Mouse (Mus musculus) hindbrain, embryonic 13.5 days (tissue): ENCODE measurements at regions not wholly inside any gene's neighbourhood (a gene's known extent, or its start where the extent isn't known, plus 50 kb on each side); places are given as distances from the start of the nearest gene placed in this dataset.

ENCODE experiments used
- ATAC-seq: fragments of 200-750 bp; cut with Nextera tagmentation; 2 replicates; pipeline ENCODE4 v1.8.0; 2017; ENCODE audit warnings: moderate TSS enrichment; ENCODE audit not compliant: low FRiP score
- H3K27ac ChIP-seq: fragments of 300-500 bp; sonication (generic); 2 replicates; pipeline ENCODE4 v1.5.1; 2015; ENCODE audit warnings: inconsistent platforms, mild to moderate bottlenecking, moderate library complexity
- H3K27me3 ChIP-seq: fragments of 300-500 bp; sonication (generic); 2 replicates; pipeline ENCODE4 v1.6.1; 2015; ENCODE audit warnings: mild to moderate bottlenecking, inconsistent platforms
- H3K36me3 ChIP-seq: fragments of 300-500 bp; sonication (generic); 2 replicates; pipeline ENCODE4 v1.6.1; 2015; ENCODE audit warnings: mild to moderate bottlenecking, inconsistent platforms
- H3K4me1 ChIP-seq: fragments of 300-500 bp; sonication (generic); replicated peaks from 2 replicates; pipeline ENCODE4 v1.6.1; 2015; ENCODE audit warnings: inconsistent platforms
- H3K4me2 ChIP-seq: fragments of 300-500 bp; sonication (generic); 2 replicates; pipeline ENCODE4 v1.6.1; 2015; ENCODE audit warnings: inconsistent platforms, mild to moderate bottlenecking, moderate library complexity
- H3K4me3 ChIP-seq: fragments of 300-500 bp; sonication (generic); 2 replicates; pipeline ENCODE4 v1.5.1; 2015; ENCODE audit warnings: mild to moderate bottlenecking, inconsistent platforms
- H3K9ac ChIP-seq: fragments of 300-500 bp; sonication (generic); 2 replicates; pipeline ENCODE4 v1.6.1; 2015; ENCODE audit warnings: mild to moderate bottlenecking, inconsistent platforms
- H3K9me3 ChIP-seq: fragments of 300-500 bp; sonication (generic); 2 replicates; pipeline ENCODE4 v1.6.1; 2016; ENCODE audit warnings: inconsistent platforms
- WGBS: fragments of 180-500 bp; shearing (Covaris S2); methylation state at CpG from one replicate; pipeline ENCODE4 v1.1.7; 2015; 5-methylcytosine and 5-hydroxymethylcytosine counted together

- Histone ChIP-seq H3K36me3 (no peaks in the 10 kb centered on the region), H3K27me3 (no peaks in the 10 kb centered on the region), H3K9ac (no peak overlapping the region), H3K9me3 (0 out of 2 replicates have a peak, but pooled peaks cover 5% of the 10 kb centered on the region), H3K4me1 (no peaks in the 10 kb centered on the region), H3K4me2 (no peak overlapping the region), H3K27ac (peak overlapping the region; percentile 60; the same call in 1 of the 2 replicates), H3K4me3 (no peak overlapping the region)
- no peak for ATAC-seq
- WGBS, result 74% methylated on average over 21 of the region's 21 CpGs
These were observed 105.2 kb upstream of the Supt20 start for GRCm38 (mm10) chr3:54587127-54587995.

GRCm38 (mm10) chr3:54588198-54588597, 104.4 kb upstream of the Supt20 start:
- Histone ChIP-seq H3K4me2 (no peak overlapping the region), H3K27me3 (no peaks in the 10 kb centered on the region), H3K36me3 (no peaks in the 10 kb centered on the region), H3K9me3 (0 out of 2 replicates have a peak, but pooled peaks cover 5% of the 10 kb centered on the region), H3K4me1 (no peaks in the 10 kb centered on the region), H3K9ac (no peak overlapping the region), H3K27ac (no peak overlapping the region), H3K4me3 (no peak overlapping the region)
- WGBS, result 50% methylated on average over 5 of the region's 5 CpGs
- no peak for ATAC-seq

GRCm38 (mm10) chr3:54589976-54590375, 102.6 kb upstream of the Supt20 start:
- H3K4me2 ChIP-seq, result no peak overlapping the region

GRCm38 (mm10) chr3:54591160-54591559, 101.4 kb upstream of the Supt20 start:
- no peak overlapping the region for H3K4me3 ChIP-seq
- H3K27me3 ChIP-seq, result no peaks in the 10 kb centered on the region
- H3K27ac ChIP-seq, result no peak overlapping the region
- H3K9ac ChIP-seq, result no peak overlapping the region
- no peak overlapping the region for H3K4me2 ChIP-seq
- H3K4me1 ChIP-seq, result no peaks in the 10 kb centered on the region
- 0 out of 2 replicates have a peak, but pooled peaks cover 5% of the 10 kb centered on the region for H3K9me3 ChIP-seq
- ATAC-seq, result no peak
- 69% methylated on average over 3 of the region's 3 CpGs for WGBS
- H3K36me3 ChIP-seq, result no peaks in the 10 kb centered on the region

More at GRCm38 (mm10) chr3:54589976-54590375, 102.6 kb upstream of the Supt20 start:
- no peak for ATAC-seq
- Histone ChIP-seq H3K27ac (no peak overlapping the region), H3K4me3 (no peak overlapping the region), H3K36me3 (no peaks in the 10 kb centered on the region), H3K27me3 (no peaks in the 10 kb centered on the region), H3K9me3 (0 out of 2 replicates have a peak, but pooled peaks cover 5% of the 10 kb centered on the region), H3K9ac (no peak overlapping the region), H3K4me1 (no peaks in the 10 kb centered on the region)
- 85% methylated on average over 9 of the region's 9 CpGs for WGBS

GRCm38 (mm10) chr3:54592064-54592463, 100.5 kb upstream of the Supt20 start:
- 0 out of 2 replicates have a peak, but pooled peaks cover 5% of the 10 kb centered on the region for H3K9me3 ChIP-seq
- H3K4me3 ChIP-seq, result no peak overlapping the region
- H3K4me2 ChIP-seq, result no peak overlapping the region
- no peaks in the 10 kb centered on the region for H3K36me3 ChIP-seq
- H3K27ac ChIP-seq, result no peak overlapping the region
- H3K4me1 ChIP-seq, result no peaks in the 10 kb centered on the region
- 91% methylated on average over 2 of the region's 2 CpGs for WGBS
- ATAC-seq, result no peak
- H3K27me3 ChIP-seq, result no peaks in the 10 kb centered on the region
- H3K9ac ChIP-seq, result no peak overlapping the region

GRCm38 (mm10) chr3:54592655-54593428, 99.8 kb upstream of the Supt20 start:
- no peak overlapping the region for H3K9ac ChIP-seq
- H3K36me3 ChIP-seq, result no peaks in the 10 kb centered on the region
- WGBS, result 78% methylated on average over 14 of the region's 14 CpGs
- H3K4me3 ChIP-seq, result no peak overlapping the region
- H3K4me2 ChIP-seq, result no peak overlapping the region
- H3K27me3 ChIP-seq, result no peaks in the 10 kb centered on the region
- ATAC-seq, result no peak
- H3K9me3 ChIP-seq, result 0 out of 2 replicates have a peak, but pooled peaks cover 5% of the 10 kb centered on the region
- H3K4me1 ChIP-seq, result no peaks in the 10 kb centered on the region
- no peak overlapping the region for H3K27ac ChIP-seq

GRCm38 (mm10) chr3:54595193-54595592, 97.4 kb upstream of the Supt20 start:
- peaks cover 9% of the 10 kb centered on the region for H3K4me1 ChIP-seq
- WGBS, result 84% methylated on average over 3 of the region's 3 CpGs

GRCm38 (mm10) chr3:54597326-54598274, 95.0 kb upstream of the Supt20 start:
- no peaks in the 10 kb centered on the region for H3K9me3 ChIP-seq
- no peak overlapping the region for H3K4me2 ChIP-seq
- no peaks in the 10 kb centered on the region for H3K27me3 ChIP-seq
- no peak overlapping the region for H3K27ac ChIP-seq
- WGBS, result 77% methylated on average over 11 of the region's 11 CpGs
- no peaks in the 10 kb centered on the region for H3K36me3 ChIP-seq
- ATAC-seq, result no peak
- H3K4me3 ChIP-seq, result no peak overlapping the region
- H3K4me1 ChIP-seq, result peaks cover 9% of the 10 kb centered on the region
- H3K9ac ChIP-seq, result no peak overlapping the region

More at GRCm38 (mm10) chr3:54595193-54595592, 97.4 kb upstream of the Supt20 start:
- ATAC-seq, result no peak
- Histone ChIP-seq H3K36me3 (no peaks in the 10 kb centered on the region), H3K27me3 (no peaks in the 10 kb centered on the region), H3K9ac (no peak overlapping the region), H3K9me3 (0 out of 2 replicates have a peak, but pooled peaks cover 5% of the 10 kb centered on the region), H3K27ac (no peak overlapping the region), H3K4me2 (no peak overlapping the region), H3K4me3 (no peak overlapping the region)

GRCm38 (mm10) chr3:54598296-54598695, 94.3 kb upstream of the Supt20 start:
- Histone ChIP-seq H3K9me3 (no peaks in the 10 kb centered on the region), H3K4me3 (no peak overlapping the region), H3K36me3 (no peaks in the 10 kb centered on the region), H3K4me2 (no peak overlapping the region), H3K27me3 (no peaks in the 10 kb centered on the region), H3K9ac (no peak overlapping the region), H3K27ac (no peak overlapping the region), H3K4me1 (peaks cover 9% of the 10 kb centered on the region)
- ATAC-seq, result no peak
- WGBS, result 39% methylated on average over 5 of the region's 5 CpGs

GRCm38 (mm10) chr3:54604705-54605379, 87.8 kb upstream of the Supt20 start:
- no peaks in the 10 kb centered on the region for H3K9me3 ChIP-seq
- no peak overlapping the region for H3K9ac ChIP-seq
- ATAC-seq, result no peak
- WGBS, result 95% methylated on average over 4 of the region's 4 CpGs
- no peaks in the 10 kb centered on the region for H3K4me1 ChIP-seq
- H3K27me3 ChIP-seq, result no peaks in the 10 kb centered on the region
- no peak overlapping the region for H3K4me2 ChIP-seq
- no peaks in the 10 kb centered on the region for H3K36me3 ChIP-seq
- H3K27ac ChIP-seq, result no peak overlapping the region
- no peak overlapping the region for H3K4me3 ChIP-seq

GRCm38 (mm10) chr3:54611431-54611990, 81.1 kb upstream of the Supt20 start:
- H3K4me2 ChIP-seq, result no peak overlapping the region
- ATAC-seq, result no peak
- H3K9ac ChIP-seq, result no peak overlapping the region
- no peaks in the 10 kb centered on the region for H3K36me3 ChIP-seq
- H3K27ac ChIP-seq, result no peak overlapping the region
- WGBS, result 81% methylated on average over 10 of the region's 10 CpGs
- H3K4me1 ChIP-seq, result no peaks in the 10 kb centered on the region
- H3K4me3 ChIP-seq, result no peak overlapping the region
- no peaks in the 10 kb centered on the region for H3K27me3 ChIP-seq
- no peaks in the 10 kb centered on the region for H3K9me3 ChIP-seq
